Mouse (Mus musculus) MEL (cell line): ENCODE results near the gene Gpr137.

ENCODE experiments used
- CTCF ChIP-seq, 3 experiments: IDR thresholded peaks in 2 of 3; conservative IDR thresholded peaks in 1 of 3; 2 replicates each; pipeline ENCODE4 v1.5.1; 2011 to 2012; ENCODE audit warnings: low read length in 3 of 3, low read depth in 2 of 3, mild to moderate bottlenecking in 2 of 3, improper control_type of control experiment in 1 of 3, inconsistent platforms in 1 of 3, mixed read lengths in 1 of 3, moderate library complexity in 1 of 3; ENCODE audit not compliant: control insufficient read depth in 1 of 3, insufficient read depth in 1 of 3, poor library complexity in 1 of 3, severe bottlenecking in 1 of 3
- EP300 ChIP-seq, 2 experiments: IDR thresholded peaks; 2 replicates each; pipeline ENCODE4 v1.6.1; 2011; ENCODE audit warnings: improper control_type of control experiment in 2 of 2, low read length in 2 of 2, low read depth in 1 of 2, mild to moderate bottlenecking in 1 of 2
- HCFC1 ChIP-seq: IDR thresholded peaks from 2 replicates; pipeline ENCODE4 v1.6.1; 2012; ENCODE audit warnings: low read depth, mild to moderate bottlenecking, inconsistent platforms, low read length, improper control_type of control experiment, moderate library complexity
- MAX ChIP-seq: IDR thresholded peaks from 2 replicates; pipeline ENCODE4 v1.6.1; 2011; ENCODE audit warnings: low read length, improper control_type of control experiment

DNA sequence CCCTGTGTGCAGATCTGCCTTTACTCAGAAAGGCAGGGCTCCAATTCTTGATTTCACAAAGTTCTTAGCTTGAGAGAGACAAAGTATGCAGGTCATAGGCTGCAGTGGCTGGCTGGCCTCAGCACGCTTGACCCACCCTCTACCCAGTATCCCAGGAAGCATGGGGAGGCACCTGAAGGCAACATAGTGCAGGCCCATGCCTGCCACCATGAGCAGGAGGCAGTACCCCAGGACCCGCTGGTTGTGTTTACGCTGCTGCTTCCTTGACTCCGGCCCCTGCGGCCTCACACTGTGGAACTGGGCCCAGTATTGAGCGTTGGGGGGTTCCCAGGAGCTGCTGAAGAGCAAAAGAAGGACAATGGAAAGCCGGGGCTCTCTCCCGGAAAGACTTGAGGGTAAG is 47.0 kb upstream of the Gpr137 start:
- no peak for TF ChIP-seq MAX
- no peak for TF ChIP-seq CTCF (IDR thresholded peaks at IDR 0.05 in 2 of 3, conservative IDR thresholded peaks at IDR 0.05 in 1 of 3; ENCODE audit: control insufficient read depth in 1 of 3, insufficient read depth in 1 of 3, low read depth in 2 of 3, low read length in 3 of 3, poor library complexity in 1 of 3, severe bottlenecking in 1 of 3)
- TF ChIP-seq HCFC1: no peak
- TF ChIP-seq EP300 (IDR thresholded peaks at IDR 0.05; ENCODE audit: low read depth in 1 of 2, low read length in 2 of 2): no peak
